Mouse (Mus musculus) CH12.LX (cell line): ENCODE measurements around the gene 5730522E02Rik. TPM values are rescaled to one million over a fixed set of nuclear protein-coding genes. Genes with fewer than 3 reads are reported as not detected.

Experiments
- DNase-seq: peaks from one replicate; pipeline ENCODE4 v3.0.0-alpha.2; 2013; ENCODE audit errors: extremely low read depth
- H3K27ac ChIP-seq: 2 replicates; pipeline ENCODE4 v1.5.1; 2012; ENCODE audit warnings: low read depth, mild to moderate bottlenecking, control low read depth, moderate library complexity; ENCODE audit not compliant: insufficient read depth
- H3K27me3 ChIP-seq: replicated peaks from 2 replicates; pipeline ENCODE3; 2012; ENCODE audit warnings: inconsistent platforms
- H3K36me3 ChIP-seq, 2 experiments: replicated peaks in 1 of 2; 2 replicates each; pipeline versions ENCODE3 to v1.6.1; 2012; ENCODE audit warnings: inconsistent platforms in 1 of 2, low read length in 1 of 2, mild to moderate bottlenecking in 1 of 2, mixed read lengths in 1 of 2, moderate library complexity in 1 of 2; ENCODE audit not compliant: control insufficient read depth in 1 of 2, insufficient read depth in 1 of 2
- H3K4me1 ChIP-seq, 2 experiments: 2 replicates each; pipeline ENCODE4 v1.6.1; 2012; ENCODE audit warnings: inconsistent platforms in 1 of 2, moderate library complexity in 1 of 2; ENCODE audit not compliant: insufficient read depth in 2 of 2, control insufficient read depth in 1 of 2
- H3K4me2 ChIP-seq: 2 replicates; pipeline ENCODE4 v1.6.1; 2012; ENCODE audit warnings: low read depth, mild to moderate bottlenecking, control low read depth; ENCODE audit not compliant: poor library complexity, insufficient read depth, severe bottlenecking
- H3K4me3 ChIP-seq, 3 experiments: fragments of 150-350 bp in 1 of 3; sonication (generic) in 1 of 3; replicated peaks in 1 of 3; 2 replicates each; pipeline versions ENCODE3 to v1.5.1; 2011 to 2012; ENCODE audit warnings: low read depth in 2 of 3, low read length in 2 of 3, mild to moderate bottlenecking in 2 of 3, moderate library complexity in 2 of 3, control low read depth in 1 of 3, improper control_type of control experiment in 1 of 3, inconsistent platforms in 1 of 3, mixed read lengths in 1 of 3; ENCODE audit not compliant: poor library complexity in 1 of 3
- H3K79me2 ChIP-seq: replicated peaks from 2 replicates; pipeline ENCODE4 v1.6.1; 2012; ENCODE audit warnings: mild to moderate bottlenecking, moderate library complexity; ENCODE audit not compliant: control insufficient read depth, poor library complexity, insufficient read depth, severe bottlenecking; ENCODE audit errors: extremely low read depth
- H3K9ac ChIP-seq: 2 replicates; pipeline ENCODE4 v1.6.1; 2012; ENCODE audit warnings: low read depth, mild to moderate bottlenecking, control low read depth, moderate library complexity; ENCODE audit not compliant: insufficient read depth
- H3K9me3 ChIP-seq: replicated peaks from 2 replicates; pipeline ENCODE3; 2012; ENCODE audit warnings: low read length, inconsistent platforms, mixed read lengths
- BHLHE40 ChIP-seq: IDR thresholded peaks from 2 replicates; pipeline ENCODE4 v1.6.1; 2011; ENCODE audit warnings: mild to moderate bottlenecking, low read depth, low read length, improper control_type of control experiment
- CHD2 ChIP-seq: IDR thresholded peaks from 2 replicates; pipeline ENCODE4 v1.6.1; 2011; ENCODE audit warnings: low read length, improper control_type of control experiment
- EP300 ChIP-seq: IDR thresholded peaks from 2 replicates; pipeline ENCODE4 v1.6.1; 2011; ENCODE audit warnings: low read length, improper control_type of control experiment
- GABPA ChIP-seq: IDR thresholded peaks from 2 replicates; pipeline ENCODE4 v1.6.1; 2012; ENCODE audit warnings: low read depth, low read length, improper control_type of control experiment, inconsistent platforms; ENCODE audit not compliant: insufficient replicate concordance
- IRF4 ChIP-seq: IDR thresholded peaks from 2 replicates; pipeline ENCODE4 v1.6.1; 2014; ENCODE audit warnings: low read depth, mild to moderate bottlenecking, inconsistent platforms, low read length, improper control_type of control experiment
- MAFK ChIP-seq: IDR thresholded peaks from 2 replicates; pipeline ENCODE4 v1.6.1; 2011; ENCODE audit warnings: low read length, improper control_type of control experiment; ENCODE audit not compliant: insufficient replicate concordance
- MAX ChIP-seq: IDR thresholded peaks from 2 replicates; pipeline ENCODE4 v1.6.1; 2011; ENCODE audit warnings: low read length, improper control_type of control experiment
- MAZ ChIP-seq: IDR thresholded peaks from 2 replicates; pipeline ENCODE4 v1.6.1; 2012; ENCODE audit warnings: low read depth, mild to moderate bottlenecking, inconsistent platforms, low read length, improper control_type of control experiment, moderate library complexity
- MYC ChIP-seq: IDR thresholded peaks from 2 replicates; pipeline ENCODE4 v1.6.1; 2011; ENCODE audit warnings: low read depth, mild to moderate bottlenecking, improper control_type of control experiment, low read length
- PAX5 ChIP-seq: IDR thresholded peaks from 2 replicates; pipeline ENCODE4 v1.6.1; 2012; ENCODE audit warnings: low read length, inconsistent platforms, mixed read lengths
- POLR2A ChIP-seq: IDR thresholded peaks from 2 replicates; pipeline ENCODE4 v1.6.1; 2011; ENCODE audit warnings: low read depth, mild to moderate bottlenecking, improper control_type of control experiment, low read length
- POLR2AphosphoS2 ChIP-seq: IDR thresholded peaks from 2 replicates; pipeline ENCODE4 v1.6.1; 2011; ENCODE audit warnings: low read depth, low read length, improper control_type of control experiment
- SMC3 ChIP-seq: IDR thresholded peaks from 2 replicates; pipeline ENCODE4 v1.6.1; 2011; ENCODE audit warnings: low read depth, low read length, improper control_type of control experiment
- TCF12 ChIP-seq: IDR thresholded peaks from 2 replicates; pipeline ENCODE4 v1.6.1; 2014; ENCODE audit warnings: low read depth, mild to moderate bottlenecking, inconsistent platforms, low read length, improper control_type of control experiment
- USF1 ChIP-seq: IDR thresholded peaks from 2 replicates; pipeline ENCODE4 v1.6.1; 2014; ENCODE audit warnings: low read depth, mild to moderate bottlenecking, inconsistent platforms, low read length, improper control_type of control experiment
- USF2 ChIP-seq: conservative IDR thresholded peaks from 2 replicates; pipeline ENCODE4 v1.6.1; 2011; ENCODE audit warnings: low read depth, low read length, improper control_type of control experiment
- ZC3H11A ChIP-seq: IDR thresholded peaks from 2 replicates; pipeline ENCODE4 v1.6.1; 2012; ENCODE audit warnings: low read depth, mild to moderate bottlenecking, inconsistent platforms, low read length, improper control_type of control experiment
- ZKSCAN1 ChIP-seq: IDR thresholded peaks from 2 replicates; pipeline ENCODE4 v1.6.1; 2012; ENCODE audit warnings: low read depth, inconsistent platforms, low read length, improper control_type of control experiment, borderline replicate concordance
- ZMIZ1 ChIP-seq: IDR thresholded peaks from 2 replicates; pipeline ENCODE4 v1.6.1; 2012; ENCODE audit warnings: low read depth, mild to moderate bottlenecking, inconsistent platforms, low read length, improper control_type of control experiment
- dilution Hi-C: fragments of 300-500 bp; cut with MboI; formaldehyde crosslinking; loops from 2 replicates; pipeline ENCODE4 v1.14.3; 2020; ENCODE audit warnings: low sequenced_read_pairs; ENCODE audit not compliant: extremely low pct_unique_long_range_greater_than_20kb, extremely low pct_ligation_motif_present
- in situ Hi-C: fragments of 300-500 bp; cut with MboI; formaldehyde crosslinking; loops from 3 replicates; pipeline ENCODE4 v1.14.3; 2019; ENCODE audit warnings: low sequenced_read_pairs, low pct_ligation_motif_present, low pct_unique_long_range_greater_than_20kb, mixed read lengths
- polyA plus RNA-seq: library from polyadenylated mRNA; unstranded; fragments of >175 nt; gene quantifications from 2 replicates; pipeline ENCODE4 v1.2.1, GENCODE M21; 2012; ENCODE audit warnings: low read depth; ENCODE audit not compliant: insufficient read length
- total RNA-seq, 2 experiments: library from RNA; depleted of rRNA; stranded (reverse); fragments of 300-350 nt in 1 of 2; fragments of >200 nt in 1 of 2; gene quantifications; 2 replicates each; pipeline ENCODE4 v1.2.3; 2012 to 2014

The 5730522E02Rik gene
- total and polyA plus RNA-seq, 3 experiments, result not detected

DNA sequence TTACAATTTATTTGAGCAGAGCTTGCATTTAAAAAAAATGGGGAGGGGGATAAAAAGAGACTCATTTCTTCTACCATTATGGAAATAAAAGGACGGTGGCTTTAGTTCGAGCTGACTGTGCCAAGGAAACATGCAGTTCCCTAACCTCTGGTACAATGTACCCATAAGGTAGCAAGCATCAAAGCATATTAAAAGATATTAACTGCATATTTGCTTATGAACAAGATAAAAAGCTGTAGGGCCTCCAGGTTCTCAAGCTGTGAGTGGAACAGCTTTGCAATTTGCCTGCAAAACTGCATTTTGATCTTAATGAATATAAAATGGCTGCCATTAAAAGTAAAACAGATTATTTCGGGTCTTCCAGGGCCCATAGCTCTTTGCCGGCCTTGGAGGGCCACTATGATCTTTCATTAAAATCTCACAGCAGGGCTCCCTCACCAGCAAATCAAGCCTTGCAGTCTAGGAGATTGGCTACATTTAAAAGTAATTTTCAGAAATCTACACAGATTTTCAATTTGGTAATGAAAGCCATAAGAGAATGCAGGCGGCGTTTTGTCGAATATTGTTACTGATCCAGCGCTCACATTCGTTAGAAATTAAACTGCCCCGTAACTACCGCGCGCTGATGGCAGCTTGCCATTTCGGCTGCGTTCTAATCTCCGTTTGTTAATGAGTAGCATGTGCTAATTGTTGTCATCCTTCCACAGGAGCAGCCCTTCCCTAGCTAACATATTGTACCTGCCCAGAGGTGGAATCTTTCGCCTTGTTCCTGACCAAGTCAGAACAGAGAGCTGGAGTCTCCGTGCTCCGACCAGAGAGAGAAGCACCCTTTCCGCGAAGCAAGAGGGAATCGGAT is 565.6 kb downstream of the 5730522E02Rik start:
- dilution Hi-C loops, result no loop called here
- no peak overlapping the region for H3K9ac ChIP-seq
- no peaks in the 10 kb centered on the region for H3K27me3 ChIP-seq
- TF ChIP-seq PAX5, result no peak
- H3K4me1 ChIP-seq, result no peaks in the 10 kb centered on the region
- no peak for DNase-seq
- H3K4me2 ChIP-seq, result no peak overlapping the region
- no peaks in the 10 kb centered on the region for H3K79me2 ChIP-seq
- no peaks in the 10 kb centered on the region for H3K36me3 ChIP-seq
- H3K9me3 ChIP-seq, result no peaks in the 10 kb centered on the region
- in situ Hi-C loops, result no loop called here
- H3K27ac ChIP-seq, result no peak overlapping the region
- H3K4me3 ChIP-seq, result no peak overlapping the region

DNA sequence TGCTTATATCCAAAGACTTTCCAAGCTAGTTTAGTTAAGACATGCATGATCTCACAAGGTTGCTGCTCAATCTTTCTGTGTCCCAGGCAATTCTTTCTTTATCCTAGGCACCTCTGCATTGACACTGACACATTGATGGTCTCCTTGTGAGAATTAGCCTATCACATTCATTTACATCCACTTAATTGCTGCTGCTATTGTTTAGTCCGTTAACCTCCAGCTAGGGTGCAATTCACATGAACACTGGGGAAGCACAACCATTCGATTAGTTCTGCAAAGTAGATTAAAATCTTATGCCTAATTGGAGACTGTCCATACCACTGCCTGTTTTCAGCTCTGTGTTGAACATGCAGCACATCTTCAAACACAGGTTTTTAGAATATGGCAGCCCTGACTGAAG is 603.7 kb downstream of the 5730522E02Rik start:
- Histone ChIP-seq H3K27me3 (no peaks in the 10 kb centered on the region), H3K4me3 (no peak overlapping the region), H3K4me1 (peaks cover 0 to 7% of the 10 kb centered on the region in 2 experiments; a peak in 1 of 4 replicates), H3K9ac (no peak overlapping the region), H3K9me3 (no peaks in the 10 kb centered on the region), H3K4me2 (no peak overlapping the region), H3K27ac (no peak overlapping the region), H3K36me3 (no peaks in the 10 kb centered on the region), H3K79me2 (no peaks in the 10 kb centered on the region)
- dilution Hi-C loops, result no loop called here
- TF ChIP-seq MAFK (no peak), SMC3 (no peak), TCF12 (no peak), ZKSCAN1 (no peak), ZC3H11A (no peak), CHD2 (no peak), MYC (no peak), GABPA (no peak), IRF4 (no peak), USF1 (no peak), BHLHE40 (no peak), POLR2AphosphoS2 (no peak), MAZ (no peak), ZMIZ1 (no peak), USF2 (no peak), EP300 (no peak), POLR2A (no peak), MAX (no peak)
- in situ Hi-C loops, result no loop called here
- DNase-seq, result no peak
